Mouse (Mus musculus) adrenal gland, postnatal 14 days (tissue): ENCODE measurements at regions not wholly inside any gene's neighbourhood (a gene's known extent, or its start where the extent isn't known, plus 50 kb on each side); places are given as distances from the start of the nearest gene placed in this dataset.
"Not testable (repeated sequence)": the region's sequence is repeated elsewhere in the genome, so short reads cannot be mapped to it uniquely, and the experiment has no call there.

ENCODE experiments used
- DNase-seq: peaks from one replicate; pipeline ENCODE4 v3.0.0; 2021; ENCODE audit warnings: mixed read lengths

- no peak for DNase-seq
Measured at GRCm38 (mm10) chr4:110038696-110039095, 60.8 kb downstream of the Dmrta2 start.

GRCm38 (mm10) chr4:110044851-110045618, 67.2 kb downstream of the Dmrta2 start:
- no peak for DNase-seq

GRCm38 (mm10) chr4:110045651-110046269, 67.9 kb downstream of the Dmrta2 start:
- DNase-seq = no peak

GRCm38 (mm10) chr4:110046270-110046651, 68.4 kb downstream of the Dmrta2 start:
- no peak for DNase-seq

- DNase-seq = peak; percentile 95
Measured at GRCm38 (mm10) chr4:110050393-110051280, 72.8 kb downstream of the Dmrta2 start.

GRCm38 (mm10) chr4:110051281-110051665, 73.4 kb downstream of the Dmrta2 start:
- no peak for DNase-seq

GRCm38 (mm10) chr4:110051872-110052271, 74.0 kb downstream of the Dmrta2 start:
- no peak for DNase-seq

GRCm38 (mm10) chr4:110052998-110053397, 75.1 kb downstream of the Dmrta2 start:
- no peak for DNase-seq

- no peak for DNase-seq
Measured at GRCm38 (mm10) chr4:110073836-110074235, 96.0 kb downstream of the Dmrta2 start.

GRCm38 (mm10) chr4:110083371-110083770, 105.5 kb downstream of the Dmrta2 start:
- no peak for DNase-seq

- DNase-seq = peak; percentile 81
Measured at GRCm38 (mm10) chr4:110087570-110088247, 109.9 kb downstream of the Dmrta2 start.

- no peak for DNase-seq
Measured at GRCm38 (mm10) chr4:110093040-110093820, 115.4 kb downstream of the Dmrta2 start.

GRCm38 (mm10) chr4:110094541-110094940, 116.7 kb downstream of the Dmrta2 start:
- DNase-seq = no peak

- no peak for DNase-seq
Measured at GRCm38 (mm10) chr4:110095760-110096593, 118.1 kb downstream of the Dmrta2 start.

- not testable (repeated sequence) for DNase-seq
Measured at GRCm38 (mm10) chr4:110104119-110104518, 126.3 kb downstream of the Dmrta2 start.

- DNase-seq = no peak
Measured at GRCm38 (mm10) chr4:110106620-110107243, 128.9 kb downstream of the Dmrta2 start.

- DNase-seq = peak; percentile 39
Measured at GRCm38 (mm10) chr4:110119438-110119837, 141.6 kb downstream of the Dmrta2 start.

- no peak for DNase-seq
Measured at GRCm38 (mm10) chr4:110119874-110120273, 142.0 kb downstream of the Dmrta2 start.

GRCm38 (mm10) chr4:110120761-110121160, 142.9 kb downstream of the Dmrta2 start:
- no peak for DNase-seq

- DNase-seq = no peak
Measured at GRCm38 (mm10) chr4:110121447-110121846, 143.6 kb downstream of the Dmrta2 start.
